Mouse (Mus musculus): ENCODE measurements at regions not wholly inside any gene's neighbourhood (a gene's known extent, or its start where the extent isn't known, plus 50 kb on each side); places are given as distances from the start of the nearest gene placed in this dataset.

GRCm38 (mm10) chr6:147755750-147756523 lies 280.3 kb downstream of the Ccdc91 start:
- no peak for DNase-seq (ENCODE audit: low spot score)

DNA sequence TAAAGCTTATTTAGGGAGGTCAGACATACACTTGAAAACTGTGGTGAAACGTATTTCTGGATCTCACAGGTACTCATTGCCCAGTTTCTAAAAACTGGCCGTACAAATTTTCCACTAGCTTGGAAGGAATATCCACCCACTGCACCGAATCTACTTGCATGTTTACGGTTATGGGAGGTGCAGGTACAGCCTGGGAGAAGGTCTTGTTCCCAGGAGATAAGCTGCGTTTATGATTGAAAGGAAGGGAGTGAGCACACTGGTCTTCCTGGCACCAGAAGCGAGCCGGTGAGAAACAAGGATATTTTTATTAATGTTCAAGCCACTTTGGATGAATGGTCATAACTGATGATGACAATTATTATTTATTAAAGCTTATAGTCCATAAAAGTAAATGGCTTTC lies 283.9 kb downstream of the Ccdc91 start:
- DNase-seq (ENCODE audit: low spot score) = no peak

DNA sequence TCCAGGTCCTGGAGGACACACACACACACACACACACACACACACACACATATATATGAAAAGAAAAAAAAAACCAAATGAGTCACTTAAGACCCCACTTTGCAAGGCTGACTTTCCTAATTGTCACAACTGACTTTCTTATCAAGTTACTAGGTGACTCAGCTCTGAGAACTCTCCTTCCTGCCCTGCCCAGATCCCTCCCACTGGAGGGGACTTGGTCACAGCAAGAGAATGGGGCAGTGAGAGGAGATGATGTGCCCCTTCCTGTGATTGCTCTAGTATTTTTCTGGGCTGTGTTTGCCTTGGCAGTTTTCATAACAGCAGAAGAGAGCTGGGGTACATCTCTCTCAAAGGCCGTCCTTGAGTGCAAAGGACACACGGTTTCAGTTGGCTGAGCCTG lies 284.5 kb downstream of the Ccdc91 start:
- no peak for DNase-seq (ENCODE audit: low spot score)

DNA sequence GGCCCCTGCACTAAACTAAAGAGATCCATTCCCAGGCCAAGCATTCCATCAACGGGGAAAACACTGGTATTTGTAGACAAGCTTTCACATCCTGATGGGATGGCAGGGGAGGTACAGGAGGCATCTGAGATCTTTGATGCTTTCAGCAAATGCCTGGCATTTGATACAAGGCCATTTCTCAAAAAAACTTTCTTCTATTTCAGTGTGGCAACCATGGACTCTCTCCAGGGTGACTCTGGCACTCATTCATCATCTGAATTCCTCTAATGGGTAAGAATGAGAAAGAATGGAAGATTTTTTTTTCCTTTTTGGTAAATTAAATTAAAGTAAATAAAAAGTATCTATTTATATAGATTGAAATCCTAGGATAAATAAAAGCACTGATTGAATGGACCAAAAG lies 281.8 kb upstream of the Far2 start:
- no peak for DNase-seq (ENCODE audit: low spot score)

DNA sequence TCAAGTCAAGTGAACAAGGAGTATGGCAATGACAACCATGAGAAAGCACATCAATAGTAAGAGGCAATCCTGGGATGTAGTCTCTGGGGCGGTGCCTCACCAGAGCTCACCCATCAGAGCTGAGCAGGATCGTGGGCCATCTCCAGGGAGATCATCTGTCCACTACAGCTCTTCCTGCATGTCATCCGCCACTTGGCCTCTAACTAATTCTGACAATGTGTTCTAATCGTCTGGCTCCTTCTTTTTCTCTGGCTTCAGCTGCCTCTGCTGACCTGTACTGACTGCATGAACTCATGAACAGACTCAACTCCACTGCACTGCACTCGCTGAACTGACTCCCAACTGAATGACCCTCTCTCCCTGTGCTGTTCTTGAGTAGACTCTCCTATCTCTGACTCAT lies 277.9 kb upstream of the Far2 start:
- DNase-seq (ENCODE audit: low spot score) = no peak

DNA sequence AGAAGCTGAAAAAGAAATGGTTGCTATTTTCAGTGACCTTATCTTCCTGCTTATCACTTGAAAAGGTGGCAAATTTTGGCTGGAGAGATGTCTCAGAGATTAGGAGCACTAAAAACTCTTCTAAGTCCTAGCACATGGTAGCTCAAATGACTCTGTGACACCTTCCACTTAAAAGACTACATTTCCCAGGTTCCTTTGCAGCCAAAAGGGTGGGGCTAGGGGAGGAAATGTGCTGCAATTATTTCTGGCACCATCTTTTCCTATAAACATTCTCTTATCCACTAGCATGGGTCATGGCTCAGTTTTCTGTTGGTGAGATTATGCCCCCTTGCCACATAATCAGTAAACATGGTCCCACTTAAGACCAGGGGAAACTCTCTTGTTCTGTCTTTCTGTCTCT lies 277.0 kb upstream of the Far2 start:
- DNase-seq (ENCODE audit: low spot score) = no peak

GRCm38 (mm10) chr6:147771411-147771810 lies 275.6 kb upstream of the Far2 start:
- DNase-seq (ENCODE audit: low spot score) = no peak

GRCm38 (mm10) chr6:147773904-147774303 lies 273.2 kb upstream of the Far2 start:
- DNase-seq (ENCODE audit: low spot score) = no peak

DNA sequence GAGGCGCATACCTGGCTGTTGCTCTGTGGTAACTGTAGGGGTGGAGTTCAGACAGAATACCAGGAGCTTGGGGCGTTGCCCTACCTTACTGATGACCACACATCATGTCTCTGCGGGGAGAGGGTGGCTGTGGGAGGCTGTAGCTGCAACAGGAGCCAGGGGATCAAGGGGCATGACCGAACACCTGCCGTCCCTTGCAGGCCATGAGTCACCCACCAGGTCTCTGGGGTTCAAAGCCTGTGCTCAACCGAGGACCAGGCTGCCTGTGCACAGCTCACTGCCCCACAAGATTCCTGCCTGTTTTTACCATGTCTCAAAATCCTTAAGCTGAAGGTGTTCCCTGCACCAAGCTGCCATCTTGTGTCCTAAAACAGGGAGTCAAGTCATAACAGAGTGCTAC lies 272.4 kb upstream of the Far2 start:
- DNase-seq (ENCODE audit: low spot score) = no peak

DNA sequence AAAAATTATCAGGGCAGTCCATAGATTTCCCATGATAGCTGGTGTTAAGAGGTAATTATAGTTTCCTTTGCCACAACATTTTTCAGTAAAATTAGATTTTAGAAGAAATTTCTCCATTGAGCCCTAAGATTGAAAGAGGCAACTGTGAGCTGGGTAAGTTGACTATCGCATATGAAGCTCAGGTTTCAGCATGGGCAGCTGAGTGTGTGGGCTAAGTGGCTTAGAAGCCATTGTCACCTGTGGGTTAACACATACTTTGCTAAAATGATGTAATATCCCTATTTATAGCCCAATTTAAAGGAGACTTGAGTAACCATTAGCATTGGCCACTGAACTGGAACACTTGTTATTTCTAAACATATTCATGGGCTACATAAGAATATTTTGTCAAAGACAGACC lies 267.6 kb upstream of the Far2 start:
- no peak for DNase-seq (ENCODE audit: low spot score)

DNA sequence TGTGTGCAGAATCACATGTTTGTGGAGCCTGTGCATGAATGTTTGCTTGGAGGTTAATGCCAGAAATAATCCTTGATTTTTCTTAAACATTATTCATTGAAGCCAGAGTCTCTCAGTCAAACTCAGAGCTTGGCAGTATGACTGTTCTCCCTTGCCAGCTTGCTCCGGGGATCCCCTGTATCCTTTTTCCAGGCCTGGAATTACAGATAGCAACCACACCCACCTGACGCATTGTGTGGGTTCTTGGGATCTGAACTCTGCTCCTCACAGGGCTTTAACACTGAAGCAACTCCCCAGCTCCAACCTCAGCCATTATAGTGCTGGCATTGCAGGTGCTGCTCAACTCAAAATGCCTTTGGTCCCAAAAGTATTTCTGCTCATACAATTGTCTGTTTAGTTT lies 262.8 kb upstream of the Far2 start:
- no peak for DNase-seq (ENCODE audit: low spot score)

GRCm38 (mm10) chr6:147784854-147785253 lies 262.2 kb upstream of the Far2 start:
- DNase-seq (ENCODE audit: low spot score) = no peak

GRCm38 (mm10) chr6:147788095-147788494 lies 259.0 kb upstream of the Far2 start:
- DNase-seq (ENCODE audit: low spot score) = no peak

- no peak for DNase-seq (ENCODE audit: low spot score)
Measured at GRCm38 (mm10) chr6:147789112-147789511, 257.9 kb upstream of the Far2 start.

DNA sequence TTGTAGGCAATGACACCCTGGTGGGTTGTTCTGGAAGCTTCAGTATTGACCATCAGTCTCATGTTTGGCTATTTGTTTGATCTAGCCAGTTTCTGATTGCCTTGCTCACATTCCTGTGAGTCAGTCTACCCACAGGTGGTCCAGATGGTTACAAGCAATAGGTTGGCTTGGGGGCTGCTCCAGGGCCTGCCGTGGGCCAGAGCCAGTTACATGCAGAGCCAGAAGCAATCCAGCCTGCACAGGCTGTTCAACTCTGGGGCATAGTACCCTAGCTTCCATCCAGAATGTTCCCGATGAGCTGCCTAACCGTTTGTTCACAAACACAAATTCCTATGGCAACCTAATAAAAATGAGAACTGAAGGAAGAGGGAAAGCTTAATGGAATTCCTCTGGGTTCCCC lies 253.2 kb upstream of the Far2 start:
- no peak for DNase-seq (ENCODE audit: low spot score)

- no peak for DNase-seq (ENCODE audit: low spot score)
Measured at GRCm38 (mm10) chr6:147794351-147794750, 252.7 kb upstream of the Far2 start.

DNA sequence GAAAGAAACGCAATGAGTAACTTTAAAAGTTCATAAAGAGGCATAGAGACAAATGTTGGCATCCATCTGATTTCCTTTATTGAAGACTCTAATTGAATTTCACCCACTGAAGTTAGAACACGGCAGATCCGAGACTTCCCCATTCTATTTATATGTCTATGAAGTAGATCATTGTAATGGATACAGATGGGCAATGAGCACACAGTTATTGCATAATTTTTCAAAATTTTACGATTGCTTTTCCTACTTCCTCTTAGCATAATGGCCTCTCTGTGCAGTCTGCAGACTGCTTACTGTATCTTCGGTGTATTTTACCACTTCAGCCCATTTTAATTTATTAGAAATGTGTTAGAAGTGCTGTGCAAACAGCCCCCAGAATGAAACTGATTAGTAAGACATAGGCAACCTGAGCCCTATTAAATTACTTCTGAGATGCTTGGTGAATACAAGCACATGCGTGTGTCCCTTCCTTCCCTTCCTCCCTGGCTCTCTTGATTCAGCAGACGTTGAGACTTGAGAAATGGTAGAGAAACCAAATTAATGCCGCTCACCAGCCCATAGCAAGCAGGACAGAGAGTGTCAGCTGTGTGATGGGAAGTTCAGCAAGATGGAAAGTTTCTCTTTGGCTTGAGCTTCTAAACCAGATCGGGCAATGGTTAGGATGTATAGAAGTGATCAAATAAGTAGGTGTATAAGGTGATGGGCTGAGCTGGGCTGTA lies 247.9 kb upstream of the Far2 start:
- no peak for DNase-seq (ENCODE audit: low spot score)

- DNase-seq (ENCODE audit: low spot score) = peak; percentile 4
Measured at GRCm38 (mm10) chr6:147799861-147800260, 247.2 kb upstream of the Far2 start.

- DNase-seq (ENCODE audit: low spot score) = no peak
Measured at GRCm38 (mm10) chr6:147800846-147801245, 246.2 kb upstream of the Far2 start.

DNA sequence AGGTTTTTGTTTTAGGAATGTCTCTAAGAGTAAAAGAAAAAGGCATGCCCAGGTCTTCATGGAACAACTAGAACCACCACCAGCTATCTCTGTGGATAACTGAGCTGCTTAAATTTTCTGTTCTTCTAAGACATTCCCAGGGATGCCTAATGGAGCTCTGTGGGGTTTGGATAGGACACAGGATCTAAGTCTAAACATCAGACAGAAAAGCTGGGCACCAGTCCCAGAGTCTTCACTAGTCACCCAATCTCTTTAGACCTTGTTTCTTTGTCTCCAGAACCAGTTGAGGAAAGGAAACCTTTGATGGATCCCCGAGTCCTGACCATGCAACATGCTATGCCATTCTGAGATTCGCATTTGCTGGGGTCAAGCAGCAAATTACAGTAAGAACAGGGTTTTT lies 243.2 kb upstream of the Far2 start:
- DNase-seq (ENCODE audit: low spot score) = no peak

GRCm38 (mm10) chr6:147810710-147811109 lies 236.3 kb upstream of the Far2 start:
- DNase-seq (ENCODE audit: low spot score) = peak; percentile 60

DNA sequence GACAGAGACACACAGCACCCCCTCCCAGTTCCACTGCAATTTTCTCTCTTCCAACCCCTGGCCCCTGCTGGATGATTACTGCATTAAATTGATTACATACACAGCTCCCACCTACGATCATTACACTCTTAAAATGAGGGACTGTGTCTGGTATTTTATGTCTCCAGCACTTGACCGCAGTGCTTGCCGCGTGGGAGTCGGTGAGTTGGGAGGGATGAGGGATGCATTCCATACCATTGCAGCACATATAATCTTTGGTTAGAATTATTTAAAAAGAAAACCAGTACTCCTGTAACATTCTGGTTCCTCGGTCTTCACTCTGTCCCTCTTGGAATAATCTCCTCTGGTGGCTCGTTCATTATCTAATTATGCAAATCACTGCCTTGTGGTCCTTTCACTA lies 230.2 kb upstream of the Far2 start:
- no peak for DNase-seq (ENCODE audit: low spot score)

DNA sequence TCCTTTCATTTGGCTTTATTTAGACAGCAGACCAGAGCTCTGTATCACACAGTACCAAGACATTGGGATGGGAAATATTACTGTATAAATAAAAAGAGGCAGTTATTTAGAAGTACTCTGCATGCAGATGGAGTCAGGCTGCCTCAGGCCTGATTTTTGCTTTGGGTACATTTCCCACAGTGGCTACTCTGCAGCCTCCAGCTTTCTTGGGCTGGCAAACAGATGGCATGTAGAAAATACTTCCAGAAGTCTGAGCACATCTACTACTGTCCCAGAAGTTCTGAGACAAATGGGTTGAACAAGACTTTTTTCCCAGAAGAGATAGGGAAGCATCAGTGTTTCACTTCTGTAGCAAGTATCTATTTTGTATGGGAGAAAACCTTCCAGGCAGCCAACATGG lies 229.8 kb upstream of the Far2 start:
- no peak for DNase-seq (ENCODE audit: low spot score)

DNA sequence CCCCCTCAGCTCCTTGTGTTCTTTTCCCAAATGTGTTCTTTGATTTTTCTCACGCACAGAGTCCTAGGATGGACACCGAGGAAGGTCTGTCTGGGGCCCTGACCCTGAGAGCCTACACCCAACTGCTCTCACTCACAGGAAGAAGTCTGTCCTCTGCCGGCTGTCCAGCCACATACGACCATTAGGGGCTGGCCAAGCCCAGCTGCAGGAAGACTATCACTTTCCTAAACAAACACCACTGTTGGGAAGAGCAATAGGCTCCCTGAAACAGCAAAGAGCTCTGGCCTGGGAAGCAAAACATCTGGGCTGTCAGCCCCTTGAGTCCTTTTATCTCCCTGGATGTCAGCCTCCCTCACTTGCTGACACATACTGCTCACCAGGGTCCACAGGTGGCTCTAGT lies 224.8 kb upstream of the Far2 start:
- no peak for DNase-seq (ENCODE audit: low spot score)
